Comparison of ENCODE assay signal across 8 mouse cellular contexts in genomic region chr11:19018489-19019203, GRCm38 (mm10). TPM values are rescaled to one million over a fixed set of nuclear protein-coding genes. Genes with fewer than 3 reads are reported as not detected.
DNase-seq lines count a peak whose midpoint lies in the region; ATAC-seq and TF ChIP-seq lines count a peak whose summit lies in the region.

Meis1 (minus strand) TSS chr11:19018985.

- peaks cover 0 to 13% of the 10 kb centered on the region in 2 experiments; a peak in 2 of 4 replicates for H3K36me3 ChIP-seq in MEL (ENCODE audit: control insufficient read depth in 1 of 2, insufficient read depth in 2 of 2, low read length in 2 of 2)
- peaks cover 2% of the 10 kb centered on the region; the same call in 1 of the 2 replicates for H3K36me3 ChIP-seq in lung, embryonic 16.5 days (ENCODE audit: control insufficient read depth, insufficient read depth, low read length)

- no peaks in the 10 kb centered on the region for H3K9me3 ChIP-seq in MEL (replicated peaks; ENCODE audit: insufficient read depth, low read length)
- no peaks in the 10 kb centered on the region for H3K9me3 ChIP-seq in lung, embryonic 16.5 days (ENCODE audit: control insufficient read depth, low read length)

- no peak for TF ChIP-seq CTCF in MEL (IDR thresholded peaks at IDR 0.05 in 2 of 3, conservative IDR thresholded peaks at IDR 0.05 in 1 of 3; ENCODE audit: control insufficient read depth in 1 of 3, insufficient read depth in 1 of 3, low read depth in 2 of 3, low read length in 3 of 3, poor library complexity in 1 of 3, severe bottlenecking in 1 of 3)
- no peak for TF ChIP-seq CTCF in cerebellum, adult 2 months (IDR thresholded peaks at IDR 0.05; ENCODE audit: borderline replicate concordance, insufficient read depth, low read depth, low read length)

- ATAC-seq in frontal cortex, adult (ENCODE audit: low TSS enrichment) = peak; percentile 84
- ATAC-seq in hematopoietic stem cell, adult 5-6 weeks (replicated peaks in 1 of 2; ENCODE audit: insufficient read depth in 1 of 2, low FRiP score in 2 of 2, low TSS enrichment in 1 of 2, low read depth in 1 of 2, poor library complexity in 2 of 2, severe bottlenecking in 2 of 2) = peak; percentile 77 to 81
- ATAC-seq in lung, embryonic 16.5 days (ENCODE audit: low read depth) = peak; percentile 94

- WGBS in cerebellum, adult 2 months = under 1% methylated on average over 29 of the region's 29 CpGs
- WGBS in lung, embryonic 16.5 days = under 1% methylated on average over 29 of the region's 29 CpGs

- H3K27ac ChIP-seq in MEL (ENCODE audit: control insufficient read depth, low read depth, low read length) = peak within 1 kb of the TSS; percentile 87
- H3K27ac ChIP-seq in cerebellum, adult 2 months (ENCODE audit: insufficient read depth, low read length) = peak within 1 kb of the TSS; percentile 84
- H3K27ac ChIP-seq in lung, embryonic 16.5 days (ENCODE audit: low read length) = peak within 1 kb of the TSS; percentile 99

- peaks cover 18% of the 10 kb centered on the region for H3K79me2 ChIP-seq in MEL (ENCODE audit: control insufficient read depth, insufficient read depth, low read length, poor library complexity)

- DNase-seq in MEL (ENCODE audit: low read depth, low spot score) = peak; percentile 97
- peak; percentile 94 to 97 for DNase-seq in cerebellum, adult 2 months
- peak; percentile 84 for DNase-seq in layer of hippocampus, adult 9-11 months
- peak; percentile 78 for DNase-seq in ovary, postnatal 14 days (ENCODE audit: low spot score)
- peak; percentile 20 to 29 for DNase-seq in thymus, postnatal 10 days (ENCODE audit: low spot score in 2 of 2)

- H3K4me3 ChIP-seq in MEL (ENCODE audit: control insufficient read depth in 1 of 2, insufficient read depth in 1 of 2, low read depth in 2 of 2, low read length in 2 of 2) = peak within 1 kb of the TSS; percentile 68 to 83
- H3K4me3 ChIP-seq in cerebellum, adult 2 months (replicated peaks; ENCODE audit: insufficient read depth, low read depth, low read length) = peak within 1 kb of the TSS; percentile 74
- peak within 1 kb of the TSS; percentile 75 for H3K4me3 ChIP-seq in lung, embryonic 16.5 days (ENCODE audit: low read length)

- TF ChIP-seq POLR2A in MEL (IDR thresholded peaks at IDR 0.05; ENCODE audit: control insufficient read depth in 1 of 2, insufficient read depth in 1 of 2, low read depth in 1 of 2, low read length in 2 of 2, poor library complexity in 1 of 2) = peak; percentile 80 to 90
- TF ChIP-seq POLR2A in cerebellum, adult 2 months (IDR thresholded peaks at IDR 0.05; ENCODE audit: borderline replicate concordance, insufficient read depth, low read length) = peak; percentile 99

- H3K9ac ChIP-seq in MEL (ENCODE audit: control insufficient read depth, low read depth, low read length, poor library complexity, severe bottlenecking) = peak within 1 kb of the TSS; percentile 81
- peak within 1 kb of the TSS; percentile 93 for H3K9ac ChIP-seq in lung, embryonic 16.5 days (ENCODE audit: low read length)

- no peaks in the 10 kb centered on the region for H3K27me3 ChIP-seq in MEL (ENCODE audit: control insufficient read depth in 1 of 2, insufficient read depth in 2 of 2, low read length in 2 of 2)
- H3K27me3 ChIP-seq in cerebellum, adult 2 months (ENCODE audit: control insufficient read depth, insufficient read depth, low read length) = no peaks in the 10 kb centered on the region
- peaks cover 2% of the 10 kb centered on the region; the same call in 1 of the 2 replicates for H3K27me3 ChIP-seq in lung, embryonic 16.5 days (ENCODE audit: control insufficient read depth, insufficient read depth, low read depth, low read length)

- H3K4me2 ChIP-seq in lung, embryonic 16.5 days (ENCODE audit: low read depth, low read length) = peak within 1 kb of the TSS; percentile 67

- no peak; the same call in 1 of the 2 replicates for TF ChIP-seq RAD21 in MEL (IDR thresholded peaks at IDR 0.05; ENCODE audit: low read depth, low read length)

- H3K4me1 ChIP-seq in MEL (ENCODE audit: control insufficient read depth in 1 of 2, insufficient read depth in 2 of 2, low read length in 2 of 2) = no peaks in the 10 kb centered on the region; a peak in 3 of 4 replicates
- no peaks in the 10 kb centered on the region for H3K4me1 ChIP-seq in cerebellum, adult 2 months (ENCODE audit: control insufficient read depth, insufficient read depth, low read length)
- H3K4me1 ChIP-seq in lung, embryonic 16.5 days (replicated peaks; ENCODE audit: control insufficient read depth, insufficient read depth, low read length) = peaks cover 18% of the 10 kb centered on the region

- TF ChIP-seq EP300 in MEL (IDR thresholded peaks at IDR 0.05; ENCODE audit: low read depth in 1 of 2, low read length in 2 of 2) = peak in 1 of 2 experiments; percentile 32; a peak in 2 of 4 replicates

TF ChIP-seq in MEL, 35 proteins besides CTCF, POLR2A, EP300 and RAD21:
- peak; percentile 89 for TF ChIP-seq NELFE (IDR thresholded peaks at IDR 0.05; ENCODE audit: low read depth, low read length)
- peak; percentile 75; the same call in 1 of the 2 replicates for TF ChIP-seq MYC (IDR thresholded peaks at IDR 0.05; ENCODE audit: low read depth, low read length)
- peak; percentile 65 for TF ChIP-seq RCOR1 (IDR thresholded peaks at IDR 0.05; ENCODE audit: low read depth, low read length)
- no peak for TF ChIP-seq JUND (IDR thresholded peaks at IDR 0.05; ENCODE audit: low read depth, low read length)
- peak; percentile 46; the same call in 1 of the 2 replicates for TF ChIP-seq POLR2AphosphoS2 (IDR thresholded peaks at IDR 0.05; ENCODE audit: low read length)
- no peak for TF ChIP-seq USF2 (IDR thresholded peaks at IDR 0.05; ENCODE audit: borderline replicate concordance in 1 of 2, insufficient read depth in 1 of 2, low read depth in 1 of 2, low read length in 2 of 2)
- TF ChIP-seq CHD1 (IDR thresholded peaks at IDR 0.05; ENCODE audit: low read depth, low read length) = peak; percentile 99
- TF ChIP-seq MAZ (IDR thresholded peaks at IDR 0.05; ENCODE audit: low read depth, low read length) = peak; percentile 82
- TF ChIP-seq MAX (IDR thresholded peaks at IDR 0.05; ENCODE audit: low read length) = peak; percentile 76
- TF ChIP-seq SIN3A (IDR thresholded peaks at IDR 0.05; ENCODE audit: low read length) = peak; percentile 100
- peak; percentile 89 for TF ChIP-seq UBTF (IDR thresholded peaks at IDR 0.05; ENCODE audit: borderline replicate concordance, insufficient read depth, low read depth, low read length)
- no peak for TF ChIP-seq CHD2 (IDR thresholded peaks at IDR 0.05; ENCODE audit: low read length)
- TF ChIP-seq BHLHE40 (IDR thresholded peaks at IDR 0.05; ENCODE audit: borderline replicate concordance, low read depth, low read length) = no peak
- TF ChIP-seq ZKSCAN1 (IDR thresholded peaks at IDR 0.05; ENCODE audit: low read depth, low read length) = no peak
- peak; percentile 97 for TF ChIP-seq TBP (IDR thresholded peaks at IDR 0.05; ENCODE audit: low read depth, low read length)
- TF ChIP-seq TCF12 (IDR thresholded peaks at IDR 0.05; ENCODE audit: low read depth, low read length) = peak; percentile 81
- no peak for TF ChIP-seq TAL1 (IDR thresholded peaks at IDR 0.05; ENCODE audit: low read length)
- TF ChIP-seq GATA1 (IDR thresholded peaks at IDR 0.05; ENCODE audit: low read depth, low read length) = 0 out of 2 replicates have a peak, but pooled peaks have one; percentile 4
- TF ChIP-seq ZMIZ1 (IDR thresholded peaks at IDR 0.05; ENCODE audit: low read depth, low read length) = peak; percentile 75; the same call in 1 of the 2 replicates
- peak; percentile 82 for TF ChIP-seq MXI1 (IDR thresholded peaks at IDR 0.05; ENCODE audit: low read depth, low read length)
- TF ChIP-seq HCFC1 (IDR thresholded peaks at IDR 0.05; ENCODE audit: low read depth, low read length) = peak; percentile 88
- no peak for TF ChIP-seq MAFK (IDR thresholded peaks at IDR 0.05; ENCODE audit: borderline replicate concordance, low read depth, low read length)
- TF ChIP-seq ETS1 (IDR thresholded peaks at IDR 0.05; ENCODE audit: low read depth, low read length) = peak; percentile 70; the same call in 1 of the 2 replicates
- peak; percentile 99 for TF ChIP-seq ELF1 (IDR thresholded peaks at IDR 0.05; ENCODE audit: low read depth, low read length)

RNA-seq across cellular contexts. Expression of gene Meis1, which starts in this region (rescaled TPM):
- total RNA-seq in MEL (2012; rRNA removed) = 15.3 and 16.5 TPM in 2 replicates
- polyA plus RNA-seq in MEL (2012; ENCODE audit: insufficient read depth in 1 of 2, insufficient read length in 2 of 2, low read depth in 1 of 2, low replicate concordance in 2 of 2, missing spikeins in 1 of 2) = 1 to 10 TPM in 1 of 2 experiments, not detected in 1; 8.2 TPM
- 45.9 and 46.3 TPM in 2 replicates for polyA plus RNA-seq in cerebellum, adult 2 months (2012; rRNA removed)
- total RNA-seq in hematopoietic stem cell, adult 5-6 weeks (2017) = 253 and 263 TPM in 2 replicates
- polyA plus RNA-seq in lung, embryonic 16.5 days (2015; fragmentation: Nextera tagmentation; extraction: Ambion mirVana) = 94.4 and 99.9 TPM in 2 replicates

Comparison
In these comparisons a context has a peak if more than half of its experiments do, and no peak if none do; other contexts are left out.
1. Peak in every context shown above with its lines: DNase-seq, ATAC-seq, H3K4me3 ChIP-seq and H3K27ac ChIP-seq.
2. RNA of gene Meis1 (total RNA-seq): 253 to 263 TPM in hematopoietic stem cell, adult 5-6 weeks; 15.3 to 16.5 TPM in MEL; every median in the first group is over 10 times any median in the second.
3. DNase-seq: peak in every context shown above with its lines; median percentile 97 in MEL; 96 in cerebellum, adult 2 months; 84 in layer of hippocampus, adult 9-11 months; 78 in ovary, postnatal 14 days; 24 in thymus, postnatal 10 days.